Mouse (Mus musculus): ENCODE measurements around the gene Kank2.
"Not testable (repeated sequence)": the region's sequence is repeated elsewhere in the genome, so short reads cannot be mapped to it uniquely, and the experiment has no call there.

Gene Kank2

GRCm38 (mm10) chr9:21781657-21782468, 16.7 kb downstream of the Kank2 start:
- no peak for DNase-seq (ENCODE audit: low read depth)

GRCm38 (mm10) chr9:21777726-21778125, 20.8 kb downstream of the Kank2 start:
- no peak for DNase-seq (ENCODE audit: low read depth)

GRCm38 (mm10) chr9:21774353-21774752, 24.2 kb downstream of the Kank2 start:
- no peak for DNase-seq (ENCODE audit: low read depth)

- not testable (repeated sequence) for DNase-seq (ENCODE audit: low read depth)
Observed at GRCm38 (mm10) chr9:21773396-21773795, 25.1 kb downstream of the Kank2 start.

- DNase-seq (ENCODE audit: low read depth), result no peak
Observed at GRCm38 (mm10) chr9:21769558-21770183, 28.9 kb downstream of the Kank2 start.

GRCm38 (mm10) chr9:21768511-21769411, 29.8 kb downstream of the Kank2 start:
- DNase-seq (ENCODE audit: low read depth), result no peak

GRCm38 (mm10) chr9:21767896-21768295, 30.6 kb downstream of the Kank2 start:
- no peak for DNase-seq (ENCODE audit: low read depth)

GRCm38 (mm10) chr9:21764084-21764999, 34.2 kb downstream of the Kank2 start:
- no peak for DNase-seq (ENCODE audit: low read depth)

GRCm38 (mm10) chr9:21762135-21762534, 36.4 kb downstream of the Kank2 start:
- no peak for DNase-seq (ENCODE audit: low read depth)

- peak; percentile 98 for DNase-seq (ENCODE audit: low read depth)
Observed at GRCm38 (mm10) chr9:21760155-21761088, 38.1 kb downstream of the Kank2 start, which contains the start of gene Spc24. Gene Spc24, minus strand, starts transcription at chr9:21760303.

GRCm38 (mm10) chr9:21759718-21760117, 38.8 kb downstream of the Kank2 start:
- DNase-seq (ENCODE audit: low read depth), result no peak

- no peak for DNase-seq (ENCODE audit: low read depth)
Observed at GRCm38 (mm10) chr9:21758576-21759529, 39.7 kb downstream of the Kank2 start.

GRCm38 (mm10) chr9:21754516-21755321, 43.8 kb downstream of the Kank2 start:
- no peak for DNase-seq (ENCODE audit: low read depth)

- no peak for DNase-seq (ENCODE audit: low read depth)
Observed at GRCm38 (mm10) chr9:21754003-21754402, 44.5 kb downstream of the Kank2 start.

GRCm38 (mm10) chr9:21752252-21752792, 46.2 kb downstream of the Kank2 start:
- DNase-seq (ENCODE audit: low read depth), result no peak

GRCm38 (mm10) chr9:21751347-21751746, 47.2 kb downstream of the Kank2 start:
- DNase-seq (ENCODE audit: low read depth), result no peak

- DNase-seq (ENCODE audit: low read depth), result no peak
Observed at GRCm38 (mm10) chr9:21750370-21750769, 48.2 kb downstream of the Kank2 start.

Measured in c-Kit-positive CD71-negative TER-119-negative erythroid progenitor cells, embryonic 14.5 days (primary cell).